Mouse (Mus musculus) Patski (cell line): ENCODE measurements around the gene Pls3. TPM values are rescaled to one million over a fixed set of nuclear protein-coding genes. Genes with fewer than 3 reads are reported as not detected.

Experiments
- ATAC-seq: fragments of 100-300 bp; one replicate; pipeline ENCODE4 v1.8.0; 2021
- CTCF ChIA-PET: fragments of 350-600 bp; sonication (Branson Sonifier 250); formaldehyde crosslinking; loops from one replicate; lab custom pipeline; 2022; ENCODE audit warnings: inconsistent platforms; lab: Charles Lee
- POLR2A ChIA-PET: fragments of 350-600 bp; sonication (Branson Sonifier 250); formaldehyde crosslinking; loops from one replicate; lab custom pipeline; 2022; ENCODE audit warnings: antibody characterized with exemption, inconsistent platforms; lab: Charles Lee
- DNase-seq: peaks from one replicate; pipeline ENCODE4 v3.0.0-alpha.2; 2011; ENCODE audit warnings: low read depth, low spot score
- H3K27me3 ChIP-seq: fragments of 371-371 bp; one replicate; pipeline ENCODE4 v1.5.1; 2021
- CTCF ChIP-seq: fragments of 100-300 bp; IDR thresholded peaks from one replicate; pipeline ENCODE4 v1.5.1; 2021
- in situ Hi-C: fragments of 300-500 bp; cut with MboI; formaldehyde crosslinking; loops from 3 replicates; pipeline ENCODE4 v1.11.1; 2018; ENCODE audit warnings: low pct_unique_long_range_greater_than_20kb, mixed read lengths
- polyA plus RNA-seq: library from polyadenylated mRNA; unstranded; gene quantifications from one replicate; pipeline ENCODE4 v1.2.3, GENCODE M21; 2021

Pls3 gene
- polyA plus RNA-seq, 1 experiment from 2014 or later, result 79.8 TPM

DNA sequence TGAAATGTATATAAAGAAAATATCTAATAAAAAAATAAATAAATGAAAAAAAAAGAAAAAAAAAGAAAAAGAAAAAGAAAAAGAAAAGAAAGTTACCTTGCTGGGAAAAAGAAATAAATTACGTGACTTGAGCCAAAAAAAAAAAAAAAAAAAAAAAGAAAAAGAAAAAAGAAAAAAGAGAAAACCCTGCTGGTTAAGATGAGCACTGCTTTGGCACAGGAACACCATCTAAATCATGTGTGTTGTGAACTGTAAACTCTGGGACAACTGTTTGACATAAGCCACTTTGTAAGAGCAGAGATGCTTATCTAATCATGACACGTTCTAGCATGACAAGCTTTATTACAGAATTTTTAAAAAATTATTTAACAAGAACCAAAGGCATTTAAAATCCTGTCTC is 32.9 kb downstream of the Pls3 start:
- DNase-seq, result no peak
- no peak for ATAC-seq
- no peak for TF ChIP-seq CTCF
- peaks cover 53% of the 10 kb centered on the region for H3K27me3 ChIP-seq
- ChIA-PET CTCF (interaction anchor here (1.1 kb wide), 1 partner anchor 16 kb away, joined by 4 read pairs; no protein-coding TSS in a partner anchor), POLR2A (no interaction called here)
- in situ Hi-C loops, result loop anchor here (25.0 kb wide), 1 partner anchor 455 kb away; the partner anchor contains the start of genes F8 and Fundc2

DNA sequence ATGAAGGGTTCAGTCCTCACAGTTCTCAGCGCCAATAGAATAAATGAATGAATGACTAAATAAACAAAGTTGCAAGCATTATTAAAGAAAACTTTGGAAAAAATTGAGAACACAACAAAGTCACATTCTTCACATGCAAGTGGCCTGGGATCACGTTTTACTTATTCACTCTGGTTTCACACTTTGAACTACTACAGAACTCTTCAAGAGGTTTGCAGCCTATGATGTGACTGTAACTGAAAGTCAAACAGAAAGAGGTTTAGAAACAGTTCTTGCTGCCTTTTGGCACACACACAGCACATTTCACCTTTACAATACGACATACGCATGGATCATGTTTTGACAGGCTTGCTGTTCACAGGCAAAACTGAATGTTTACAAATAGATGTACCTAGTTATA is 34.7 kb downstream of the Pls3 start:
- DNase-seq (no peak), ATAC-seq (no peak)
- POLR2A ChIA-PET, result no interaction called here
- in situ Hi-C loops, result loop anchor here (25.0 kb wide), 1 partner anchor 453 kb away; the partner anchor contains the start of genes F8 and Fundc2
- H3K27me3 ChIP-seq, result peaks cover 57% of the 10 kb centered on the region
- TF ChIP-seq CTCF, result no peak
- CTCF ChIA-PET, result no interaction called here

DNA sequence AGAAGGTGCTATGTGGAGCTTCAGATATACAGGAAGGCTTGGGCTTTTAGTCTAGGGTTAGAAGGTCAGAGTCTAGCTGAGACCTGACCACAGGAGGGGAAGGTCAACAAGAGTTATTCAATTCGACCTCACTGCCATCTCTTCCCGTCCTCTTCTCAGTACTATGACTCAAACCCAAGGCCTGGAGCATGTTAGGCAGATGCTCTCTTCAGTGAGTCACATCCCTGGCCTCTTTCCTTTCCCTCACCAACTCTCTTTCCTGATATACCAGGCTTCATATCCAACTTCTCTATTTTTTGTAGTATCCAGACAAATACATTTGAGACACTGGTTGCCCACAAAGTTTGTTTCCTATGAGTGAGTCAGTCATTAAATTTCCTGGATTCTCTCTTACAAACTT is 40.1 kb downstream of the Pls3 start:
- CTCF ChIA-PET, result interaction anchor here (0.5 kb wide), 1 partner anchor 24 kb away, joined by 3 read pairs; no protein-coding TSS in a partner anchor
- ATAC-seq (no peak), DNase-seq (no peak)
- no peak for TF ChIP-seq CTCF
- peaks cover 41% of the 10 kb centered on the region for H3K27me3 ChIP-seq
- in situ Hi-C loops, result loop anchor here (5.0 to 25.0 kb wide), 2 partner anchors 37 to 448 kb away; partner anchors contain the start of genes F8 and Fundc2
- POLR2A ChIA-PET, result no interaction called here

DNA sequence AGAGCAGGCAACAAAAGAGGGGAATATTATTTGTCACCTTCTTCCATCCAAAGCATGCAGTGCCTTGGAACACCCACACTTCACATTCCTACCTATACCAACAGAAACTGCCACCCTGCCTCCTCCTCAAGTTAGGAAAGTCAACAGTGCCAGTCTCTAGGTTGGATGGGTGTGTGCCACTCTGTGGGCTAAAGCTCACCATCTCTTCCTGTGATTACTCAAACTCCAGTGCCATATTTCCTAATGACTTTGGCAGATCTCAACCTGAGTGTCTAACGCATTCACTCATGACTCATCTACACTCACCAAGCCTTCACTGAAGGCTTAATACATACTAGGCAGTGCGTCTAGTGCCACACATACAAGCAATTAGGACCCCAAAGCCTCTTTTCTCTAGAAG is 40.7 kb downstream of the Pls3 start:
- ChIA-PET POLR2A (no interaction called here), CTCF (interaction anchor here (0.5 kb wide), 1 partner anchor 24 kb away, joined by 3 read pairs; no protein-coding TSS in a partner anchor)
- in situ Hi-C loops, result loop anchor here (5.0 to 25.0 kb wide), 2 partner anchors 38 to 447 kb away; partner anchors contain the start of genes F8 and Fundc2

DNA sequence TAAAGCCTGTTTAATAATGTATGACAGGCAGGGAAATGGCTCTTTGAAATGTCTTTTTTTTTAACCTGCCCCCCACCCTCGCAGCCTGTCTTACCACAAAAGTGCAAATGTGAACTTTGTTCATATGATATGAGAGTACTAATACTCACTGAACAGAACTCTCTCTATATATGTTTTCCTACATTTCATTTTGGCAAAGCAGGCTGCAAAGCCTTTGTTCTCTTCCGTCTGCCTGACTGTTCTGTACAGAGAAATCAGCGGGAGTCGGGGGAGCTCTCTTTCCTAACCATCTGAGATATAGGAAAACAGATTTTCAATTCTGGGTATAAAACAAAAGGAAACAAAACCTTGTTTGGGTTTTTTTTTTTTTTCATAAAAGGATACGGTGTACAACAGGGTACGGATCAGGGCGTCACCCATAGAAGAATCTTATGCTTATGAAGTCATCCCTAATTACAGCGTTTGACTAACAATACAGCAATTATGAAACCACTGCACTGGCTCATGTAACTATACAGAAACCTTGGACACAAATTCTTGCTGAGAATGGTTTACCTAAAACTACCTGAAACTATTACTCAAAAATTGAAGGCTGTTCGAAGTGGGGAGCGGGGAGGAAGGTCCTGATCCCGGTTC is 41.9 kb downstream of the Pls3 start:
- in situ Hi-C loops, result loop anchor here (5.0 to 25.0 kb wide), 2 partner anchors 39 to 446 kb away; partner anchors contain the start of genes F8 and Fundc2
- peak; percentile 81 for ATAC-seq
- DNase-seq, result no peak
- TF ChIP-seq CTCF, result no peak
- peaks cover 35% of the 10 kb centered on the region for H3K27me3 ChIP-seq
- ChIA-PET CTCF (interaction anchor here (2.1 kb wide), 1 partner anchor 13 kb away, joined by 6 read pairs; no protein-coding TSS in a partner anchor), POLR2A (no interaction called here)

More for the DNA sequence above, 40.7 kb downstream of the Pls3 start:
- DNase-seq, result no peak
- TF ChIP-seq CTCF, result no peak
- ATAC-seq, result peak; percentile 32
- peaks cover 39% of the 10 kb centered on the region for H3K27me3 ChIP-seq

DNA sequence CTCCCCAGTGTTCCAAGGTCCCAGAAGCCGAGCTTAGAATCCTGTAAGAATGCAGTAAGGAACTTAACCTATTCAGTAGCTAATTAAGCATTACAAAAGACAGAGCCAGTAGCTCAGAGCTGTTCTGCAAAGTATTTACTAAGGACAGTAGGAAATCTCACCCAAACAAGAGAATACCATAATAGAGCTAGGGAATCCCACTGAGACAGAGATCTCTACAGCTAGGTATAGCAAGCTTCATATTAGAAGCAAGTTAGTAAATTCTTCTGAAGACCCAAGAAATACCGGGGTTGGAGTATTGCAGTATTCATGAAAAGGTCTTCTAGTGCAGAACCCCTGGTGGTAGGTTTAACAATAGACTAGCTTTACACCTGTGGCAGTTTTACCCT is 45.1 kb downstream of the Pls3 start:
- ChIA-PET POLR2A (no interaction called here), CTCF (interaction anchor here (1.4 kb wide), 1 partner anchor 10 kb away, joined by 3 read pairs; no protein-coding TSS in a partner anchor)
- H3K27me3 ChIP-seq, result peaks cover 31% of the 10 kb centered on the region
- no peak for ATAC-seq
- in situ Hi-C loops, result loop anchor here (5.0 to 25.0 kb wide), 2 partner anchors 42 to 443 kb away; partner anchors contain the start of genes F8 and Fundc2
- no peak for TF ChIP-seq CTCF
- DNase-seq, result no peak

DNA sequence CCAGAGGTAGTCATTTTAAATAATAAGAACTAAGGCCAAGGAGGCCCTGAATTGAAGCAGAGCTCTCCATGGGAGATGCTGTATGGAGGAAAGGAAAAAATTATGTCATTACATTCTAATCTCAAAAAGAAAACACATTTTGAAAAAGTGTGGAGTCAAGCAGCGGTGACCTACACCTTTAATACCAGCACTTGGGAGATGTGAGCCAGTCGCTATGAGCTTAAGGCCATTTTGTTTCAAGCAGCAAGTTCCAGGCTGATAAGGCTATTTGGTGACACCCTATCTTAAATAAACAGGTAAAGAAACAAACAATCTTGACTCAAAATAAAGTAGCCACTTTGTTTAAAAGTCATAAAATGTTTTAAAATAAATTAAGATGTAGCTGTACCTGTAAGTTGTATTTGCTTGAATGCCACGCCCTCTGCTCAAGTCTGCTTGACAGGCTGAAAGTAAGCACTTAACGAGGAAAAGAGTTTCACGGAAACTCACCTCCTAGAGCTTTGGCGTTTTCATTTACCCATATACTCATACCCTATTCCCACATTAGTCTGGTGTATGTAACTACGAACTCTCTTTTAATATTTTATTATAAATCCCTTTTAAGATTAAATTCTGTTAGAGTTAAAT is 45.6 kb downstream of the Pls3 start:
- CTCF ChIA-PET, result interaction anchor here (1.4 kb wide), 1 partner anchor 9 kb away, joined by 3 read pairs; no protein-coding TSS in a partner anchor
- no peak for TF ChIP-seq CTCF
- POLR2A ChIA-PET, result interaction anchor here (0.6 kb wide), 1 partner anchor 10 kb away, joined by 4 read pairs; no protein-coding TSS in a partner anchor
- in situ Hi-C loops, result loop anchor here (25.0 kb wide), 1 partner anchor 442 kb away; the partner anchor contains the start of genes F8 and Fundc2
- DNase-seq (no peak), ATAC-seq (no peak)
- H3K27me3 ChIP-seq, result peaks cover 32% of the 10 kb centered on the region

DNA sequence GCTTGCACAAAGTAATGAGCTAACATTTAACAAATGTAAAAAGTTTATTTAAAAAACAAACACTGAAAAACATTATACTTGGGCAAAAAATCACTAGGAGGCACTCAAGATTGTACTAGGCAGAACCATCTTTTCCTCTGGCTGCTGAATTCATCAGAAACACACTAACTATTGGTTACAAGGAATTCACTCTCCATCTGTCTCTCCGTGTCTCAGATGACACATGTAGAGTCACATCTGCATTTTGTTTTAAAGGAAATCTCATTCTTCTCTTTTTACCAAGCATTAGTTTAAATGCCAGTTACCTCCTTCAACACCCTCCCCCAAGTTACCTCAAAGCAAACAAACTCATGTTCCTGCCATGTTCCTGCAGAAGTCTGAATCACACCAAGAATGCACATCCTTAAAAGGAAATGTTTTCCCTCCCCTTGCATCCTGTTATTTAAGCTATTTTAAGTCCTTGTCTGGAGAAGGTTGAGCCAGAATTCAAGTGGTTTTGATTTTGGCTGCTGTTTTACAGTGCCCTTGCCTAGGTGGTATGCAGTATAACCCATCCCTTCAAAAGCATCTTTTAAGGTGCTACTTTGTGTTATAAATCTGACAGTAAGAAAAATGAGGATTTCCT is 56.2 kb downstream of the Pls3 start:
- DNase-seq, result no peak
- in situ Hi-C loops, result no loop called here

DNA sequence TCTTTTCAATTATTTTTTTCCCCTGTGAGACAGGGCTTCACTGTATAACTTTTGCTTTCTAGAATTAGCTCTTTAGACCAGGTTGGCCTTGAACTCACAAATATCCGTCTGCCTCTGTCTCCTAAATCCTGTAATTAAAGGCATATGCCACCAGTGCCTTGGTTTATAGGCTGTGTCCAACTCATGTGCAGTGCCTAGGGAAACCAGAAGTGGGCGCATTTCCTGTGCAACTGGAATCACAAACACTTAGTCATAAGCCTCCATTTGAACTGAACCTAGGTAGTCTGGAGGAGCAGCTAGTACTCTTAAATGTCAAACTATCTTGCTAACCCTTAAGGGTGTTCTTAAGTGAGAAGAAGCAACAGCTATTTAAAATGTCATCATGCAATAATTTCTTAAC is 60.0 kb downstream of the Pls3 start:
- in situ Hi-C loops, result no loop called here
- ATAC-seq (no peak), DNase-seq (no peak)
- ChIA-PET CTCF (interaction anchor here (1.0 kb wide), 1 partner anchor 18 kb away, joined by 3 read pairs; no protein-coding TSS in a partner anchor), POLR2A (no interaction called here)
- TF ChIP-seq CTCF, result peak; percentile 29
- peaks cover 49% of the 10 kb centered on the region for H3K27me3 ChIP-seq

More for the DNA sequence above, 56.2 kb downstream of the Pls3 start:
- H3K27me3 ChIP-seq, result peaks cover 35% of the 10 kb centered on the region
- ChIA-PET CTCF (interaction anchor here (0.6 kb wide), 1 partner anchor 70 kb away, joined by 3 read pairs; no protein-coding TSS in a partner anchor), POLR2A (interaction anchor here (0.6 to 0.8 kb wide), 4 partner anchors 11 to 1962 kb away, joined by 3 to 4 read pairs (median 3); no protein-coding TSS in a partner anchor)
- no peak for TF ChIP-seq CTCF
- ATAC-seq, result peak; percentile 90

DNA sequence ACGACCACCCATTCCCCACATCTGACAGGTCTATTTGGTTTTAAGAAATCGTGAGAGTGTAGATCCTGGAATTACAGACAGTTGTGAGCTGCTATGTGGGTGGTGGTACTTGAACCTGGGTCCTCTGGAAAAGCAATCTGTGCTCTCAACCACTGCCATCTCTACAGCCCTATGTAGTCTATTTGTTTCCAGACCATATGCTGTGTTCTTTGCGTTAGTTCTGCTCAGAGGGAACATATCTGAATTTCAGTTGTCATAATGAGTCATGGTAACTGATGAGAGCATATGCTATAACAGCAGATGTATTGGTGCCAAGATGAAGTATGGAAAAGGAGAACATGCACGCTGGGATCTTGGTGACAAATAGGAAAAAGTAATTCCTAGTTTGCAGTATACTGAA is 60.9 kb downstream of the Pls3 start:
- ChIA-PET CTCF (interaction anchor here (0.6 kb wide), 1 partner anchor 35 kb away, joined by 3 read pairs; no protein-coding TSS in a partner anchor), POLR2A (interaction anchor here (0.6 kb wide), 1 partner anchor 12 kb away, joined by 3 read pairs; no protein-coding TSS in a partner anchor)
- ATAC-seq (no peak), DNase-seq (no peak)
- in situ Hi-C loops, result no loop called here
- peaks cover 49% of the 10 kb centered on the region for H3K27me3 ChIP-seq
- TF ChIP-seq CTCF, result no peak
